ENCODE assay signal across 1 mouse cellular context in the genomic region with DNA sequence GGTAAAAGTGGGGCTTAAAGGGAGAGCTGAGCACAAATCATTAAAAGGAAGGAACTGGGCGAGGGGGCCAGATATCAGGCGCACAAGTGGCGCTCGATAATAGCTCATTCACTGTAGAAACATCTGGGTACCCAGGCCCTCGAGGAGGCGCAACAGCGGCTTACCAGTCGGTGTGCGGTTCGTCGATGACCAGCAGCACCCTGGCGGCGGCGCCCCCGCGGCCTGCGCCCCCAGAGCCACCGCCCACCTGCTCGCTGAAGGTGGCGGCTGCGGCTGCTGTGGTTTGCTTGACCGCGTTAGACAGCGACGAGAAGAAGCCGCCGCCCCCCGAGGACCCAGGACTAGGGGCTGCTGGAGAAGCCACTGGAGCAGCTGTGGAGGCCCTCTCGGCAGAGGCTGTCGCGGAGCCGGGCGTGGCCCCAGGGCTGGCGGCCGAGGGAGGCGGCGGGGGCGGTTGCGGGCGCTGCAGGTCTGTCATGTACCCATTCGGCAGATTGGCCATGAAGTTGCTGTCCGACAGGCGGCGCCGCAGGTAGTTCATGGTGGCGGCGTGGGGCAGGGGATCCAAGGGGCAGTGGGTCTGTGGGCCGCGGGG.
TF ChIP-seq lines count a peak whose summit lies in the region.

No protein-coding gene starts in this region.

TF ChIP-seq in MEL, 35 proteins besides CTCF, POLR2A, EP300 and RAD21:
- no peak for TF ChIP-seq MXI1 (IDR thresholded peaks at IDR 0.05; ENCODE audit: low read depth, low read length)
- TF ChIP-seq KAT2A (conservative IDR thresholded peaks at IDR 0.05; ENCODE audit: low read depth, low read length): no peak
- TF ChIP-seq MEF2A (IDR thresholded peaks at IDR 0.05; ENCODE audit: extremely low read depth, insufficient replicate concordance, low read depth, low read length, poor library complexity, severe bottlenecking): no peak
- no peak for TF ChIP-seq ZC3H11A (IDR thresholded peaks at IDR 0.05; ENCODE audit: low read depth, low read length)
- no peak for TF ChIP-seq JUND (IDR thresholded peaks at IDR 0.05; ENCODE audit: low read depth, low read length)
- TF ChIP-seq MAX (IDR thresholded peaks at IDR 0.05; ENCODE audit: low read length): no peak
- no peak for TF ChIP-seq BHLHE40 (IDR thresholded peaks at IDR 0.05; ENCODE audit: borderline replicate concordance, low read depth, low read length)
